Mouse (Mus musculus): ENCODE measurements around the gene Gm20388.

DNA sequence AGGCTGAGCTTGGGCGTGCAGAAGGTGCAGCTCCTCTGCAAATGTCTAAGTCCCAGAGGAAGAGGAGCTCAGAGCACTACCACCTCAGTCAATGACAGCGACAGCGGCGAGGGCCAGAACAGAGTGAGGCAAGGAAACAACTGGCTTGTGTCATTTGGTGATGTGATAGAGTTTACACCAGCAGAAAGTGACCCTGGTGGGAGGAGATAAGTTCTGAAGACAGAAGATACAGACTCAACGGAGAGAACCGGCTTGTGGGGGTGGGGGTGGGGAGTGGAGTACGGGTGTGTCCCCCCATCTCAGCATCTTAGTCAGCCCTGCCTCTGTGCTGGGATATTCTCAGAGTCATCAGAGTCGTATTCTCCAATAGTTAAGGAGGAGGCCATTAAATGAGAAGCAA is 4166.7 kb downstream of the Gm20388 start:
- no peak for TF ChIP-seq CTCF (IDR thresholded peaks at IDR 0.05; ENCODE audit: low read depth, low read length)
- TF ChIP-seq EP300 (IDR thresholded peaks at IDR 0.05; ENCODE audit: insufficient read depth, low read depth, low read length): no peak

All from ES-Bruce4 (cell line).